In the genomic region with DNA sequence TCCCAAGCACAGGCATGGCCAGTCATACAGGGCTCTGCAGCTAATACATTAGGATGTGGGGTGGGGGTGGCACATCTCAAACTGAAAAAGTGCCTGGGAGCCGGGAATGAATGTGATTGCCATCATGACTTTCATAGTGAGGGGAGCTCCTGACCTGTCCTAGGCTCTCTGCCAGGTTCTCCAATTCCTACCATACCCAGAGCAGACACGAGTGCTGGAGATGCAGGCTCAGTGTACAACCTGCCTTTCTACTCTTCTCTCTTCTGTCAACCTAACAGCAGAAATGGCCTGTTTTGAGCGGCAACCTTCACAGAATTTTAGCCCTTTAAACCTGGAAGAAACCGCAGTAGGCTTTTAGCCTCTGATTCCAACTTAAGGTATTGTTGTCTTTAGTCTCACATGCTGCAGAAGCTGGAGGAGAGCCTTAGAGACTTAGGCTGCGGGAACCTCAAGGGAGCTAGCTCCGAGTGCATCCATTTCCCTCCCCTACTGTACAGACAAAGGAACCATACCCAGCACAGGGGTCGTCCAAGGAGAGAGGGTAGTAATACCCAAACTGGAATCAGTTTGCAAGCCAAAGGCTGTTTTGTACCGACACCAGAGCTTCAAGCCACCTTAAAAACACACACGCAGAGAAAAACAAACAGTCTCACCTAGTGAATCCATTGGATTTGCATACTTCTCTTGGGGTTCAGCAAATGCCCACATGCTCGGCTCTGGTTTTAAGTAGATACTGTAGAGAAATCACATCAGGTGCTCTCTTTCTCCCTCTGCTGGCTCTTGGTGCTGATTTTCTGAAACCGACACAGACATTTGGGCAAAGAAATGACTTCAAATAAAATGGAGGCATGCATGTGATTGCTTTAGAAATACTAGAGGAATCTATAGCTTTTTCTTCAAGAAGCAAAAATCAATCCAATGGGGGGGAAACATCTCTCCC, we compare ENCODE assay signal across 8 mouse cellular contexts.
A peak's percentile ranks its signal among the peaks of the same experiment; 100 is the strongest.
DNase-seq lines count a peak whose midpoint lies in the region.

No protein-coding gene starts in this region.

- peak; percentile 17 for DNase-seq in cerebellum, adult 11 months
- no peak for DNase-seq in cerebellum, adult 9-11 months
- peak; percentile 67 for DNase-seq in Muller cell, postnatal 12 days (ENCODE audit: inconsistent ontology term)
- DNase-seq in embryo, embryonic 11 days: peak; percentile 49
- peak; percentile 72 for DNase-seq in layer of hippocampus, adult 9-11 months
- DNase-seq in retina, embryonic 14.5 days (ENCODE audit: low spot score): peak; percentile 67
- no peak for DNase-seq in urinary bladder, postnatal 25 days (ENCODE audit: low spot score)
- no peak for DNase-seq in ovary, postnatal 14 days (ENCODE audit: low spot score)

Comparison
In these comparisons a context has a peak if more than half of its experiments do, and no peak if none do; other contexts are left out.
1. DNase-seq: peak in cerebellum, adult 11 months (single experiment), Muller cell, postnatal 12 days (single experiment), embryo, embryonic 11 days (single experiment), layer of hippocampus, adult 9-11 months (single experiment) and retina, embryonic 14.5 days (single experiment); none in cerebellum, adult 9-11 months (single experiment), urinary bladder, postnatal 25 days (single experiment) and ovary, postnatal 14 days (single experiment).